Mouse (Mus musculus) forebrain, embryonic 13.5 days (tissue): ENCODE measurements around the gene Ppm1l. TPM values are rescaled to one million over a fixed set of nuclear protein-coding genes. Genes with fewer than 3 reads are reported as not detected.

ENCODE experiments used
- ATAC-seq: fragments of 200-750 bp; cut with Nextera tagmentation; 2 replicates; pipeline ENCODE4 v1.8.0; 2017
- H3K27ac ChIP-seq: fragments of 300-500 bp; sonication (generic); 2 replicates; pipeline ENCODE4 v1.5.1; 2015; ENCODE audit warnings: inconsistent platforms, mild to moderate bottlenecking, moderate library complexity
- H3K27me3 ChIP-seq: fragments of 300-500 bp; sonication (generic); 2 replicates; pipeline ENCODE4 v1.6.1; 2015; ENCODE audit warnings: mild to moderate bottlenecking, inconsistent platforms
- H3K36me3 ChIP-seq: fragments of 300-500 bp; sonication (generic); 2 replicates; pipeline ENCODE4 v1.6.1; 2015; ENCODE audit warnings: mild to moderate bottlenecking, inconsistent platforms; ENCODE audit not compliant: poor library complexity, severe bottlenecking
- H3K4me1 ChIP-seq: fragments of 300-500 bp; sonication (generic); 2 replicates; pipeline ENCODE4 v1.6.1; 2015; ENCODE audit warnings: inconsistent platforms
- H3K4me2 ChIP-seq: fragments of 300-500 bp; sonication (generic); 2 replicates; pipeline ENCODE4 v1.6.1; 2015; ENCODE audit warnings: inconsistent platforms, mild to moderate bottlenecking, moderate library complexity
- H3K4me3 ChIP-seq: fragments of 300-500 bp; sonication (generic); 2 replicates; pipeline ENCODE4 v1.5.1; 2015; ENCODE audit warnings: mild to moderate bottlenecking, inconsistent platforms
- H3K9ac ChIP-seq: fragments of 300-500 bp; sonication (generic); 2 replicates; pipeline ENCODE4 v1.6.1; 2015; ENCODE audit warnings: mild to moderate bottlenecking, inconsistent platforms
- H3K9me3 ChIP-seq: fragments of 300-500 bp; sonication (generic); replicated peaks from 2 replicates; pipeline ENCODE4 v1.6.1; 2016; ENCODE audit warnings: inconsistent platforms
- WGBS: fragments of 180-500 bp; shearing (Covaris S2); methylation state at CpG from one replicate; pipeline ENCODE4 v1.1.7; 2015; 5-methylcytosine and 5-hydroxymethylcytosine counted together
- polyA plus RNA-seq: library from polyadenylated mRNA; unstranded; fragments of >200 nt; fragmentation: Nextera tagmentation; extraction: Ambion mirVana; gene quantifications from 2 replicates; pipeline ENCODE4 v1.2.1, GENCODE M21; 2015

Gene Ppm1l
- polyA plus RNA-seq, 1 experiment from 2014 or later: 21.1 TPM

- H3K27ac ChIP-seq: no peak overlapping the region
- no peak overlapping the region for H3K9ac ChIP-seq
- H3K4me1 ChIP-seq: peaks cover 20% of the 10 kb centered on the region
- H3K27me3 ChIP-seq: no peaks in the 10 kb centered on the region
- H3K4me3 ChIP-seq: no peak overlapping the region
- 69% methylated on average over 13 of the region's 13 CpGs for WGBS
- no peaks in the 10 kb centered on the region for H3K9me3 ChIP-seq
- no peak for ATAC-seq
- no peak overlapping the region for H3K4me2 ChIP-seq
- H3K36me3 ChIP-seq: no peaks in the 10 kb centered on the region
These were observed 199.2 kb downstream of the Ppm1l start for GRCm38 (mm10) chr3:69515730-69516350.

- no peak overlapping the region for H3K4me2 ChIP-seq
- H3K27me3 ChIP-seq: no peaks in the 10 kb centered on the region
- WGBS: 84% methylated on average over 9 of the region's 9 CpGs
- no peak overlapping the region for H3K4me3 ChIP-seq
- H3K9me3 ChIP-seq: no peaks in the 10 kb centered on the region
- ATAC-seq: no peak
- peaks cover 21% of the 10 kb centered on the region for H3K4me1 ChIP-seq
- H3K9ac ChIP-seq: no peak overlapping the region
- H3K36me3 ChIP-seq: no peaks in the 10 kb centered on the region
- no peak overlapping the region for H3K27ac ChIP-seq
These were observed 202.5 kb downstream of the Ppm1l start for GRCm38 (mm10) chr3:69519188-69519587.

GRCm38 (mm10) chr3:69519789-69520558 lies 203.3 kb downstream of the Ppm1l start:
- ATAC-seq: peak; percentile 72
- peak overlapping the region; percentile 68 for H3K27ac ChIP-seq

GRCm38 (mm10) chr3:69522270-69522669 lies 205.6 kb downstream of the Ppm1l start:
- H3K27ac ChIP-seq: no peak overlapping the region
- H3K4me3 ChIP-seq: no peak overlapping the region
- no peaks in the 10 kb centered on the region for H3K27me3 ChIP-seq
- no peak overlapping the region for H3K9ac ChIP-seq
- no peak overlapping the region for H3K4me2 ChIP-seq
- H3K9me3 ChIP-seq: no peaks in the 10 kb centered on the region
- H3K4me1 ChIP-seq: peaks cover 30% of the 10 kb centered on the region
- no peak for ATAC-seq
- 78% methylated on average over 3 of the region's 3 CpGs for WGBS
- no peaks in the 10 kb centered on the region for H3K36me3 ChIP-seq

More at GRCm38 (mm10) chr3:69519789-69520558, 203.3 kb downstream of the Ppm1l start:
- no peaks in the 10 kb centered on the region for H3K27me3 ChIP-seq
- no peaks in the 10 kb centered on the region for H3K36me3 ChIP-seq
- H3K9ac ChIP-seq: no peak overlapping the region
- no peak overlapping the region for H3K4me2 ChIP-seq
- peaks cover 28% of the 10 kb centered on the region for H3K4me1 ChIP-seq
- WGBS: 69% methylated on average over 21 of the region's 21 CpGs
- no peaks in the 10 kb centered on the region for H3K9me3 ChIP-seq
- no peak overlapping the region for H3K4me3 ChIP-seq

- H3K4me3 ChIP-seq: no peak overlapping the region
- H3K36me3 ChIP-seq: no peaks in the 10 kb centered on the region
- 88% methylated on average over 8 of the region's 8 CpGs for WGBS
- peaks cover 22% of the 10 kb centered on the region for H3K4me1 ChIP-seq
- no peaks in the 10 kb centered on the region for H3K9me3 ChIP-seq
- H3K4me2 ChIP-seq: no peak overlapping the region
- no peaks in the 10 kb centered on the region for H3K27me3 ChIP-seq
- H3K27ac ChIP-seq: 0 out of 2 replicates have a peak overlapping the region, but pooled peaks have one; percentile 25
- no peak overlapping the region for H3K9ac ChIP-seq
- ATAC-seq: no peak
These were observed 207.9 kb downstream of the Ppm1l start for GRCm38 (mm10) chr3:69524356-69525071.

- WGBS: 68% methylated on average over 8 of the region's 8 CpGs
- ATAC-seq: no peak
- no peak overlapping the region for H3K9ac ChIP-seq
These were observed 208.4 kb downstream of the Ppm1l start for GRCm38 (mm10) chr3:69525072-69525529.

GRCm38 (mm10) chr3:69527384-69527783 lies 210.7 kb downstream of the Ppm1l start:
- Histone ChIP-seq H3K9me3 (no peaks in the 10 kb centered on the region), H3K27me3 (no peaks in the 10 kb centered on the region), H3K4me1 (peaks cover 18% of the 10 kb centered on the region), H3K36me3 (no peaks in the 10 kb centered on the region), H3K4me3 (no peak overlapping the region), H3K4me2 (no peak overlapping the region), H3K9ac (no peak overlapping the region), H3K27ac (no peak overlapping the region)
- ATAC-seq: no peak
- WGBS: 95% methylated on average over 1 of the region's 1 CpGs

More at GRCm38 (mm10) chr3:69525072-69525529, 208.4 kb downstream of the Ppm1l start:
- Histone ChIP-seq H3K4me1 (peaks cover 16% of the 10 kb centered on the region), H3K4me2 (no peak overlapping the region), H3K27ac (no peak overlapping the region), H3K9me3 (no peaks in the 10 kb centered on the region), H3K4me3 (no peak overlapping the region), H3K27me3 (no peaks in the 10 kb centered on the region), H3K36me3 (no peaks in the 10 kb centered on the region)

- Histone ChIP-seq H3K27me3 (no peaks in the 10 kb centered on the region), H3K36me3 (no peaks in the 10 kb centered on the region), H3K9me3 (no peaks in the 10 kb centered on the region), H3K27ac (no peak overlapping the region), H3K9ac (no peak overlapping the region), H3K4me3 (no peak overlapping the region), H3K4me1 (peaks cover 14% of the 10 kb centered on the region), H3K4me2 (no peak overlapping the region)
- ATAC-seq: no peak
- WGBS: 87% methylated on average over 7 of the region's 7 CpGs
These were observed 212.9 kb downstream of the Ppm1l start for GRCm38 (mm10) chr3:69529576-69529975.

- no peak overlapping the region for H3K9ac ChIP-seq
- H3K4me1 ChIP-seq: peaks cover 23% of the 10 kb centered on the region
- WGBS: 50% methylated on average over 9 of the region's 9 CpGs
- H3K4me2 ChIP-seq: no peak overlapping the region
- H3K4me3 ChIP-seq: no peak overlapping the region
- H3K27ac ChIP-seq: no peak overlapping the region
- no peaks in the 10 kb centered on the region for H3K27me3 ChIP-seq
- H3K9me3 ChIP-seq: no peaks in the 10 kb centered on the region
- ATAC-seq: no peak
- H3K36me3 ChIP-seq: no peaks in the 10 kb centered on the region
These were observed 214.8 kb downstream of the Ppm1l start for GRCm38 (mm10) chr3:69531511-69531910.

GRCm38 (mm10) chr3:69532687-69533086 lies 216.0 kb downstream of the Ppm1l start:
- H3K4me1 ChIP-seq: peaks cover 34% of the 10 kb centered on the region
- H3K9me3 ChIP-seq: no peaks in the 10 kb centered on the region
- H3K9ac ChIP-seq: no peak overlapping the region
- 70% methylated on average over 4 of the region's 4 CpGs for WGBS
- no peak overlapping the region for H3K27ac ChIP-seq
- no peaks in the 10 kb centered on the region for H3K36me3 ChIP-seq
- H3K4me2 ChIP-seq: no peak overlapping the region
- ATAC-seq: no peak
- H3K4me3 ChIP-seq: no peak overlapping the region
- no peaks in the 10 kb centered on the region for H3K27me3 ChIP-seq

GRCm38 (mm10) chr3:69535486-69535885 lies 218.8 kb downstream of the Ppm1l start:
- 56% methylated on average over 10 of the region's 10 CpGs for WGBS
- H3K4me2 ChIP-seq: no peak overlapping the region
- peak; percentile 52 for ATAC-seq

More at GRCm38 (mm10) chr3:69535486-69535885, 218.8 kb downstream of the Ppm1l start:
- H3K27ac ChIP-seq: peak overlapping the region; percentile 65
- peaks cover 54% of the 10 kb centered on the region for H3K4me1 ChIP-seq
- no peaks in the 10 kb centered on the region for H3K27me3 ChIP-seq
- no peak overlapping the region for H3K9ac ChIP-seq
- no peak overlapping the region for H3K4me3 ChIP-seq
- no peaks in the 10 kb centered on the region for H3K36me3 ChIP-seq
- H3K9me3 ChIP-seq: no peaks in the 10 kb centered on the region
